Mouse (Mus musculus) T-cell, adult 2 months (primary cell): ENCODE results near the gene Plcb4.

Experiments used
- DNase-seq: peaks from one replicate; pipeline ENCODE4 v3.0.0; 2022; ENCODE audit warnings: low spot score

The Plcb4 gene

DNA sequence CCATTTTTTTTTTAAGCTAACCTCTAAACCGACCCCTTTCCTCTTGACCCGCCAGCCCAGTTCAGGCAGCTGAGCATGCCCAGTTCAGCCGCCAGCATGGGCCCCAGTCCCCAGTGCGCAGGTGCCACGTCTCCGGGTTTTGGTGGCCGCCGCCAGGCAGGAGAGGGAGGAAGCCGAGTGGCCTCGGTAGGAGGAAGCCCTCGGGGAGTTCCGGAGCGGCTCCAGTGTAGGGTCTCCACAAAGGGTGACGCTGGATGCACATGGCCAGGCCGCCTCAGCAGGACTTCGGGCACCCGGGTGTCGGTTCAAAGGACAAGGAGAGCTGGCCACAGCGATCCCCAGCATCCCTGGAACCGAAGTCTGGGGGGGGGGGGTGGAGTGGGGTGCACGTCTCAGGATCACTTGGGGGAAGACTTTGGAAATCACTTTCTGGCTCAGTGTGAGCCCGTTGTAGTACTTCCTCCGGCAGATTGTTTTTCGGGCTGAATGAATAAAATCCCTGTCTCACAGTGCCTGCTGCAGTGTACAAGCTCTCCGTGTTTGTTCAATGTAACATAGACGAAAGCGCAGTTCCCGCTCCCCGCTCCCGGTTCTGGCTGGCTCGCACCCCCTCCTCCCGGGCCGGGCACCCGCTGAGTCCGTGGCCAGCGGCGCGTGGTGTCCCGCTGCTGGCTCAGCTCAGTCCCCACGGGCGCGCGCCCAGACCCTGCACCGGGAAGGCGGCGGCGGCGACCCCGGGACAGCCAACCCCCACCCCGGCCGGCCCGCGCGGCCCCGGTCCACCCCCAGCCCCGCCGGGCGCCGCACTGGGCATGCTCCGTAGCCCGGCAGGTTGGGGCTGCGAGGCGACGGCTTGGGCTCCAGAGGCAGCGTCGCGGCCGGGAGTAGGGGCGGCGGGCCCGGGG, at the start of gene Plcb4:
Gene Plcb4 (plus strand): TSS at position 526 of the 905 bp plus-strand sequence.
- peak; percentile 69 for DNase-seq

DNA sequence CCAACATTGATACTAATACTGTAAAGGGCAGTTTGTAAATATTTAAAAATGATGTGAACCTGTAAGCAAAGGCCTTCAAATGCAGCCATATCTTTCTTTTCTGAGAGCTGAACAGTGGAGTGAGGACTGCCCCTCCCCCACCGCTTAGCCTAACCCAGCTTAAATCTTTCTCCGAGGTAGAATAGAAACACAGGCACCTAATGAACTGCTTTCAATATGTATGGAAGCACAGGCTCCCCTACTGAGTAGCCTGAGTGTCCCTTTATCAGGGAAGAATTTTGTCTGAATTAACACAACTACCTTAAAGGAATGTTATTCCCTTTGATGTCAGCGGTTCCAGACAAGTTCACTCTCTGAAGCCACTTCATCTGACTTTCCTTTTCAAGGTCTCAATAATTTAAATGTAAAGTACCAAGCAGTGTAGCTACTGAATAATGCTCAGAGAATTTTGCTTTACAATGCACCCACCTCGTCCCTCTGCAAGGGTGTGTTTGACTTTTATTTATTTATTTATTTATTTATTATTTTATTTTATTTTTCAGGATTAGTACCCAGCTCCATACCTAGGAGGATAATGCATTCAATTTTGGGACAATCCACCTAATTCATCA, 44.1 kb upstream of the Plcb4 start:
- DNase-seq = no peak

GRCm38 (mm10) chr2:135616090-135616489, 42.7 kb upstream of the Plcb4 start:
- DNase-seq = no peak

GRCm38 (mm10) chr2:135618551-135618950, 40.3 kb upstream of the Plcb4 start:
- no peak for DNase-seq

- no peak for DNase-seq
These were observed 38.9 kb upstream of the Plcb4 start for GRCm38 (mm10) chr2:135619956-135620355.

DNA sequence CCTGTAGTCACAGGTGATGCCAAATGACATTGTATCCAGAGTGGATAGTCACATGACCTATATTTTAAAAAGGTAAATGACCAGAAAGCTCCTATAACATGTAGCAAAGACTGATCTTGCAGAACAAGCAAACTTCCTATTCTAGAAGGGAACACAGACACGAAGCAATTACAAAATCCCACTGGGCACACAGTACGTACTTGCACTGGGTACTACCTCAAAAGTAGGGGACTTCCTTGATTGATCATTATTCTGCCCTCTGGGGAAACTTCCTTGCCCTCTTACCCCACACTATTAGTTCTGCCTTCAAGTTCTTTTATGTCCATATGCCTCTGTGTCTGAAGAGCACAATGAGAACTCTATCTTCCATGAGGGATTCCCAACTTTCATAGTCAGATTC, 31.0 kb upstream of the Plcb4 start:
- no peak for DNase-seq

GRCm38 (mm10) chr2:135637227-135637626, 21.6 kb upstream of the Plcb4 start:
- DNase-seq = no peak

DNA sequence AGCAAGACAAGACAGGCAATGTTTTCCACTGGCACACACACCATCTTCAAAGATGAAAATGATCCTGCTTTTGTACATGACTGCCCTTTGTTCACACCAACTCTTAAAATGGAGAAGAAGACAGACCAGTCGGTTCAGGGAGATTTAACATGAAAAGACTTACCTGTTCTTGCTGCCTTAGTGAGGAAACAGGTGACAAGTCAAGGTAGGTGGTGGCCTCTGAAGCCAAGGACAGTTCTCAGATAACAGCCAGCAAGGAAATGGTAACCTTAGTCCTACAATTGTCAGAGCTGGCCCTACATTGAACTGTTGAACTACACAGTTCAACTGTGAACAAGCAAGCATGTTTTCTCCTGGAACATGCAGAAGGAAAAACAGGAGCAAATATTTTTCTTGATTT, 17.8 kb upstream of the Plcb4 start:
- no peak for DNase-seq

- no peak for DNase-seq
These were observed 17.2 kb upstream of the Plcb4 start for GRCm38 (mm10) chr2:135641636-135642035.

GRCm38 (mm10) chr2:135646226-135646625, 12.6 kb upstream of the Plcb4 start:
- DNase-seq = no peak

DNA sequence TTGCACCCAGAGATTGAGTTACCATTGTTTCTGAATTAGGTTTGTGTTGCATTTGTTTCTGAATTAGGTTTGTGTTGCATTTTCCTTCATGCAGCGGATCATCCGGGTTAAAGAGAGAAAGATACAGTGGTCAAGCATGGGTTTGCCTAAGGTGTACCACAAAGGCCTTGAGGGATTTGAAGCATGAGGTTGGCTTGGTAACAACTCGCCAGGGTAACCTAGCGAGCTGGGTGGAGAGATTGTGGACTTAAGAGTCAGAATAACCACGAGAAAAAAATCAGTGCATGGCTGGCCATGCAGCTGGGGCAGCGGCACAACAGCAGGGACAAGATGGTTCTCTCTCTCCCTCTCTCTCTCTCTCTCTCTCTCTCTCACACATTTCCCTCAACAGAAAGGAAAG, 12.2 kb upstream of the Plcb4 start:
- no peak for DNase-seq

- no peak for DNase-seq
These were observed 10.8 kb upstream of the Plcb4 start for GRCm38 (mm10) chr2:135647985-135648384.

DNA sequence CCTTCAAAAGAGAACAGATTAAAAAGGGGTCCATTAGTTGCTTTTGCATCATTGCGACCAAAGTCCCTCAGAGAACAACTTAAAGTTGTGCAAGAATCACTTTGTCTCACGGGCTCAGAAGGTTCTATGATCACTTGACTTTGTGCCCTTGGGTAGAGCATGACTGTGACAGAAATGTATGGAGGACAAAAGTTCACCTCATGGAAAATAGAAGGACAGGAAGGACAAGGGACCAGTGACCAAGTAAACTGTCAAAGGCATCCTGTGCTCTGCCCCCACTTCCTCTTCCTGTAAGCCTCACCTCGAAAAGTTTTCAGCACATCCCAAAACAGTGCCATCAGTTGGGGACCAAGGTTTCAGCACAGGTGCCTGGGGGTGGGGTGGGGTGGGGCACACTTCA, 7.9 kb upstream of the Plcb4 start:
- no peak for DNase-seq

DNA sequence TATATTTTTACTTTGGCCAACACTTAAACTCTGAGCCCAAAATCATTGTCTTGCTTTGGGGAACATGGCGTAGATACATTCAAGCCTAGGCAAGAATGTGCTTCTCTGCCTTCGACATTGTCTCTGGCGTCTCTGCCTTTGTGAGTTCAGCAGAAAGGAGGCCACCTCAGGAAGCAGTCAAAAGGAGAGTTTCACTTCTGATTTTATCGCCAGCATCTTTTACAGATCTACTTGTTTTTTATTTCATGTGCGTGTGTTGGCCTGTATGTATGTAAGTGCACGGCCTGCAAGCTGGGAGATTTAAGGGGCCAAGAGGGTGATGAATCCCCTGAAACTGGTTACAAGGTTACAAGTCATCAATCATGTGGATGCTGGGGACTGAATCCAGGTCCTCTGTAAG, 6.8 kb upstream of the Plcb4 start:
- no peak for DNase-seq

- no peak for DNase-seq
These were observed 6.4 kb upstream of the Plcb4 start for GRCm38 (mm10) chr2:135652451-135652850.

GRCm38 (mm10) chr2:135655948-135656347, 2.9 kb upstream of the Plcb4 start:
- DNase-seq = no peak

- no peak for DNase-seq
These were observed 2.2 kb upstream of the Plcb4 start for GRCm38 (mm10) chr2:135656586-135656985.

DNA sequence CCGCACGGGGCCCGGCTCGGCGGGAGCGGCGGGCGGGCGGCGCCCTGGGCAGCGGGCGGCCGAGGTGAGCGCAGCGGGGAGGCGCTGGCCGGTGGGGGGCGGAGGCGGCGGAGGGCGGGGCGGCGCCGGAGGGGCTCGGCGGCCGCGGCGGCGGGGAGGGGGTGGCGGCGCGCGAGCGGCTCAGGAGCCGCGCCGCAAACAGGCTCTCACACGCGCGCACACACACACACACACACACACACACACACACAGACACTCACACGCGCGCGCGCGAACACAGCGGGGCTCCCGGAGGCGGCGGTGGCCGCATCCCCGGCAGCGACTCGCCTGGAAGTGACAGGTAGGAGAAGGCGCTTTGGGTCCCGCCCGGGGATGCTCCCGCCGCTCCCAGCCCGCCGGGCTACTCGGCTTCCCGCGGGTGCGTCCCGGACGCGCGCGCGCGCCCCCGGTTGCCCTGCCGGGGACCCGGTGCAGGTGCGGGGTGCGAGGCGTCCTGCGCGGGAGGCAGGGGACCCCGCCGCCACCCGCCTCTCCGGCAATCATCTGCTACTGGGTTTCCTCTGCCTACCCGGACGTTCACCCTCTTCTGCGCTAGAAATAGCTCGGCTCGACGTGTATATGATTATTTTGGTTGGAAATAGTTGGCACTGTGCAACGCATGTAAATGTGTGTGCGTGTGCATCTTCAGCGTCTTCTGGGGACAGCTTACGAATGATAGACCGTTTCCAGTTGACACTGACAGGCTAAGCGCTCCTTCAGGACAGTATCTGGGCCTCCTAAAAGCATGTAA, 775 bp downstream of the Plcb4 start:
- peak; percentile 48 for DNase-seq

- DNase-seq = no peak
These were observed 2.0 kb downstream of the Plcb4 start for GRCm38 (mm10) chr2:135660816-135661215.

GRCm38 (mm10) chr2:135663785-135664184, 5.0 kb downstream of the Plcb4 start:
- no peak for DNase-seq

DNA sequence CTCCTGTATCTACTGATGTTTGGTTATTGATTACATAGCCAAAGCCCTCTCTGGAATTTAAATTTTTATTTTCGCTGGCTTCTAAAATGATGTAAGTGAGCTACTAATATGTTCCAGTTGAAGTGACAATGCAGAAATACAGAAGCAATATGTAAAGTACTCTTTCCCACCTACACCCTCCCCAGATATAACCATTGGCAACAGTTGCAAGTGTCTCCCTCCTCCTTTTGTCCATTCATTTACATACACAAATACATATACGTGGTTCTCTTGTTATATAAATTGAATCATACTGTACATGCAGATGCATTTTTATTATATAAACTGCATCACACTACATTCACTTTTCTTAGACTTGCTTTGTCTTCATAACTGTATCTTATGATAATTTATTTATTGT, 8.7 kb downstream of the Plcb4 start:
- no peak for DNase-seq

- DNase-seq = no peak
These were observed 13.8 kb downstream of the Plcb4 start for GRCm38 (mm10) chr2:135672459-135673104.
